Mouse (Mus musculus) lung, postnatal 0 days (tissue): ENCODE measurements at regions not wholly inside any gene's neighbourhood (a gene's known extent, or its start where the extent isn't known, plus 50 kb on each side); places are given as distances from the start of the nearest gene placed in this dataset.

Experiments used
- CTCF ChIP-seq: IDR thresholded peaks from 2 replicates; pipeline ENCODE4 v1.5.1; 2016; ENCODE audit warnings: antibody characterized with exemption, mild to moderate bottlenecking
- EP300 ChIP-seq: IDR thresholded peaks from 2 replicates; pipeline ENCODE4 v1.6.1; 2016; ENCODE audit warnings: antibody characterized with exemption, mild to moderate bottlenecking, control low read depth

GRCm38 (mm10) chr14:86171118-86171517 lies 969.9 kb downstream of the Diaph3 start:
- TF ChIP-seq CTCF (no peak), EP300 (no peak)
